Mouse (Mus musculus) frontal cortex, adult (tissue): ENCODE results near the gene Serpinf2.
"Not testable (repeated sequence)": the region's sequence is repeated elsewhere in the genome, so short reads cannot be mapped to it uniquely, and the experiment has no call there.

Source experiments
- ATAC-seq: cut with Nextera tagmentation; 2 replicates; pipeline ENCODE4 v1.9.2; 2017; ENCODE audit warnings: mild to moderate bottlenecking, moderate library complexity, mixed read lengths; ENCODE audit not compliant: low TSS enrichment

Serpinf2 gene

GRCm38 (mm10) chr11:75459141-75459711 is 19.8 kb upstream of the Serpinf2 start:
- ATAC-seq: no peak

- no peak for ATAC-seq
These were observed 19.2 kb upstream of the Serpinf2 start for GRCm38 (mm10) chr11:75458628-75459041.

DNA sequence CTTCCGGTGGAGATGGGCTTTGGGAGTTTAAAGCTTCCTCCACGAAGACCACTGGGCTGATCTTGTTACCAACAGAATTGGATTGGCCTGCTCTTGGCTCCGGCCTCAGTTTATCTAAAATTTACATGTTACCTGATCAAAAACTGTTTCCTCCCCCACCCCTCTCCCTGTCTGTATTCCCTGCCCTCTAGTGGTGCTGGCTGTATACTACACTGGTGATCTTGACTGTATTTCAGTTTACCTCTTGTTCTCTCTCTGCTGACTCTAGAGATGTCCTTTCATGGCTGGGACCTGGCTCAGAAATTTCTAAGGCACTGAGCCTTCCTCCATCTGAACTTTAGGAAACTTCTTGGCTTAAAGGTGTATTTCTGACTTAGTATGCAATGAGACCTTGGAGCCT is 18.8 kb upstream of the Serpinf2 start:
- no peak for ATAC-seq

GRCm38 (mm10) chr11:75456440-75456871 is 17.1 kb upstream of the Serpinf2 start:
- no peak for ATAC-seq

GRCm38 (mm10) chr11:75455971-75456370 is 16.6 kb upstream of the Serpinf2 start:
- not testable (repeated sequence) for ATAC-seq

DNA sequence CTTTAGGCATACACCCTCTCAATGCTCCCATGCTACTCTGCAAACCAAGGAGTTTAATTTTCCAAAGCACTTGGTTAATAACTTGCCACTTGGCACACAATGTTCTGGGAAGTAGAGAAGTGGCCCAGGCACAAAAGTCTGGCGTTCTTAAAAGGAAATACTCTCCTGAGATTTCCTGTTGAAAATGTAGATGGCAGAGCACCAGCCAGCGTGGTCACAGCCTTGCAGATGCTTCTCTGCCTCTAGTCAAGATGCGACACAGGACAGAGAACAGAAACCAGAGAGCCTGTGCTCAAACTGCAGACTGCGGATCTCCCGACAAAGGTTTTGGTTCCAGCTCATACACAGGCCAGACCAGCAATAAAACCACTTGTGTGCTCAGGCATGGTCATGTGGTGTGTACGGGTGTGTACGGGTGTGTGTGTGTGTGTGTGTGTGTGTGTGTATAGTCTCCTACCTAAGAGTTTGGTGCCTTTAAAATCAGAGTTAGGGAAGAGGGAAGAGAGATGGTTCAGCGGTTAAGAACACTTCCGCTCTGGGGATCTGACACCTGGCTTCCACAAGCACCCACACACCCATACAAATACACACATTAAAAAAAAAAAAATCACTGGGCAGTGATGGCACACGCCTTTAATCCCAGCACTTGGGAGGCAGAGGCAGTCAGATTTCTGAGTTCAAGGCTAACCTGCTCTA is 15.8 kb upstream of the Serpinf2 start:
- ATAC-seq: no peak

DNA sequence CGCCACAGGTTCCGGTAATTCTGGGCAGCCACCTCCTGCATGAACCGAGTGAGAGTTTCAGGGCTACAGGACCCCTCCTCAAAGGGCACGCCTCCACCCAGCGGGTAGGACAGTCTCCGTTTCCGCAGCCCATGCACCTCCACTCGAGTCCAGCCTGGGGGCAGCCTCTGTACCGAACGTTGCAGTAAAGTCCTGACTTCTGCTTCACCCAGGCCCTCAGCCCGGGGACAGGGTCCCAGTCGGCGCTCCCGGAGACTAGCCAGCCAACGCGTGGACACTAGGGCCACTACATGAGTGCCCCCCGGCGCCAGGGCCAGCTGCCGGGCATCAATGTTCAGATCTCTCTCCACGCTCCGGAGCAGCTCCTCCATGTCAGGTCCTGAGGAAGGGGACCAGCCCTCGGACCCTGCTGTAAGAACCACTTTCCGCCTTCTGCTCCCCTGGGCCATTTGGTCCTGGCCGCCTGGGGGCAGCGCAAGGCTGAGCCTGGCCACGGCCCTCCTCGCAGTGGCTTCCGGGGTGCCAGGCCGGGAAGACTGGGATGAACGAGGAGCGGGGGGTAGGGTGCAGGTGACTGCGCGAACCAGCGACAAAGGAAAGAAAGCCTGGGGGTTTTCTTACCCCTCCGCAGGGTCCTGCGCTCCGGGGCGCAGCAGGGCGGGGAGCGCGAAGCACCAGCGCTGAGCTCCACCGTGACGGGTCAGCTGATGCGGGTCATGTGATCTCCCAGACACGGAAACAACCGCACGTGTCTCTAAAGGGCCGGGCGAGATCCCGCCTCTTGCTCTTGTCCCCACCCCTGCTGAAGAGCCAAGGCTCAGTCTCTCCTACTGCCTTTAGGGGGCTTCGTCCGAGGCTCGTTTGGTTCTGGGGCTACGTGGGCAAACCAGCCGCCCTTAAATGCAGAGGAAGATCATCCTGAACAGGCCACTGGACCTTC is 14.9 kb upstream of the Serpinf2 start, which contains the start of gene Wdr81:
Wdr81 (minus strand) TSS at position 727 of the 940 bp plus-strand sequence.
- ATAC-seq: peak; percentile 86

GRCm38 (mm10) chr11:75452812-75453557 is 13.6 kb upstream of the Serpinf2 start:
- ATAC-seq: no peak

- no peak for ATAC-seq
These were observed 12.7 kb upstream of the Serpinf2 start for GRCm38 (mm10) chr11:75452081-75452480.

GRCm38 (mm10) chr11:75450936-75451335 is 11.5 kb upstream of the Serpinf2 start:
- no peak for ATAC-seq

DNA sequence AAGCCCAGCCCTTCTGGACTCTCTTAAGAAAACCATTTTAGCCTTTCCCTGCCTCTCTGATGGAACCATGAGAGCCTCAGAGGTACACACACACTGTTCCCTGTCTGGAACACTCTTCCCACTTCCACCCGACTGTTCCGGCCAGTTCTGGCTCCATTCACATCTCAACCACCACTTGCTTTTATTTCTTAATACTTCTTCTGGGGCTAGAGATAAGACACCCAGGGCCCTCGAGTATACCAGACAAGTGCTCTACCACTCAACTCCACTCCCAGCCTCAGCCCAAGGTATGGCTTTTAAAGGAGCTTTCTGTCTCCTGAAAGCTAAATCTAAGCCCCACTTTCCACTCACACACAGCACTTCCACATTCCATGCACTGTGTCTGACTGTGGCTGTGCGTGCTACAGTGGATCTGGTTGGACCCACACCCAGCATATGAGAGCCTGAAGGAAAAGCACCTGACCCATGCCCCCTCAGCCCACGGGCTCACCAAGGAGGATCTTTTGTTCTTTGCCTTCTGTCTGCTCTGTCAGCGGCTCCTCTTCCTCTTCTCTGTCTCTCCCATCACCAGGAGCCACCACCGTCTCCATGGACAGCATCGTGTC is 11.0 kb upstream of the Serpinf2 start:
- no peak for ATAC-seq

GRCm38 (mm10) chr11:75449695-75450094 is 10.3 kb upstream of the Serpinf2 start:
- no peak for ATAC-seq

GRCm38 (mm10) chr11:75448575-75448974 is 9.2 kb upstream of the Serpinf2 start:
- no peak for ATAC-seq

- ATAC-seq: no peak
These were observed 4.3 kb upstream of the Serpinf2 start for GRCm38 (mm10) chr11:75443711-75444110.

GRCm38 (mm10) chr11:75441601-75442000 is 2.2 kb upstream of the Serpinf2 start:
- no peak for ATAC-seq

DNA sequence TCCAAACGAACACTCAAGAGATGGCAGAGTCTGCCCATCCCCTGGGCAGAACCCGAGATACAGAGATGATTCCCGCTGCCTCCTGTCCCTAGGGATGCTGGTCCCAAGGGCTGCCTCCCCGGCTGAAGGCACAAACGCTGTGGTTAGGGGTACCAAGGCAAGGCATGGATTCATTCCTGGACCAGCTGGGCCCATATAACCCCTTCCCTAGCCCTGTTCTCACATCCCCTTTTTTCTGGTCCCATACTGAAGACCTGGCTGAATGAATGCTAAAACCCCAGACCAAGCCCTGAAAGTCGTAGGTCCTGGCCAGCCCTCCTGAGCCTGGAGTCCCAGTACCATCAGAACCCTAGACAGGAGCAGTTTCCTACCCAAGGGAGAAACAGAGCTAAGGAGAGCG is 1.6 kb upstream of the Serpinf2 start:
- no peak for ATAC-seq

GRCm38 (mm10) chr11:75439951-75440350 is 560 bp upstream of the Serpinf2 start:
- ATAC-seq: no peak

- no peak for ATAC-seq
These were observed 587 bp downstream of the Serpinf2 start for GRCm38 (mm10) chr11:75438804-75439203.

DNA sequence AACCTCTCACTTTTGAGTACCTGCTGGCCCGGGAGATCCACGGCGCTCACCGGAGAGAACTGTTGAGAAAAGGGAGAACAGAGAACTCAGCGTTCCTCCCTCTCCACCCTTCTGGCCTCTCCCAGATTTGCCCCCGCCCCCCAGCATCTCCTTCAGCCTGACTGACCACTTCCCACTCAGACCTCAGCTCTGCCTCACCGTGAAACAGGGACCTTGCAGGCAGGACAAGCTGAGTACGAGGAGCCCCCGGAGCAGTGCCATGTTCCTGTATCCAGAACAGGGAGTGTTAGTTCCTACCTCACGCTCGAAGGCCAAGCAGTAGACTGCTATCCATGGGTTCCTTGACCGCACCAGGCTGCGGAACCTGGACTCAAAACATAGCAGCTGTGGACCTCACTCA is 1.2 kb downstream of the Serpinf2 start:
- no peak for ATAC-seq

- ATAC-seq: no peak
These were observed 5.3 kb downstream of the Serpinf2 start for GRCm38 (mm10) chr11:75434138-75434537.

DNA sequence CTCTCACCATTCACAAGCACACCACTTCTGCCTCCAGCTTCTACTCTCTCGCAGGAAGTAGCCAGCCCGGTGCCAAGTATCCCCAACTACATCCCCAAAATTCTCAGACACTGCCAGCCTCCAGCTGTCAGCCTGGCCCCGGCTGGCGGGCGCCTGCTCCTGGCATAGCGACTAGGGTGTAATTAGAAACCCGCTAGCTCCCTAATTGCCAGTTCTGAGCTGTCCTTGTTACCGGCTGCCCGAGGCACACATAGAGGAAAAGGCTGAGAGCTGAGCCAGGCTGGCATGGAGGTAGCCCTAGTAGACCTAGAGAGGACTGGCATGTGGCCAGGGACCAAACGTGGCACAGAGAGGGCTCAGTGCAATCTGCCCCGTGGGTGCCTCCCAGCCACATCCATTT is 8.1 kb downstream of the Serpinf2 start:
- ATAC-seq: peak; percentile 69
